Mouse (Mus musculus) central nervous system, embryonic 11.5 days (tissue): Measurements from ENCODE around the gene Gm42742. TPM values are rescaled to one million over a fixed set of nuclear protein-coding genes. Genes with fewer than 3 reads are reported as not detected.

Experiments used
- polyA plus RNA-seq: library from polyadenylated mRNA; depleted of rRNA; stranded (reverse); fragments of >200 nt; gene quantifications from 2 replicates; pipeline ENCODE4 v1.2.3, GENCODE M21; 2012; rRNA removed

The Gm42742 gene
- 97.7 and 244 TPM in 2 replicates for polyA plus RNA-seq

GRCm38 (mm10) chr7:127020901-127021562, at the start of gene Gm42742, which contains the start of gene Prrt2:
Gm42742 (minus strand) TSS chr7:127021097.
Prrt2 (minus strand) TSS chr7:127021211.

GRCm38 (mm10) chr7:127041851-127042672, 21.2 kb upstream of the Gm42742 start, which contains the start of gene Kif22:
Kif22 (minus strand) TSS chr7:127042471.

GRCm38 (mm10) chr7:127026984-127027726, 6.3 kb upstream of the Gm42742 start, which contains the start of gene Maz:
Maz (minus strand) TSS chr7:127027037.

GRCm38 (mm10) chr7:127016971-127017949, 3.6 kb downstream of the Gm42742 start, which contains the start of gene Pagr1a:
Pagr1a (minus strand) TSS chr7:127017352.

GRCm38 (mm10) chr7:127016481-127016485, 4.6 kb downstream of the Gm42742 start, which contains the start of gene Pagr1b:
Pagr1b (minus strand) TSS chr7:127016484.

GRCm38 (mm10) chr7:127014320-127014719, 6.6 kb downstream of the Gm42742 start, which contains the start of gene Mvp:
Mvp (minus strand) TSS chr7:127014621.

GRCm38 (mm10) chr7:126975950-126976866, 44.7 kb downstream of the Gm42742 start, which contains the start of gene Cdiptos:
Cdiptos (minus strand) TSS chr7:126976098.

GRCm38 (mm10) chr7:126975893-126975949, 45.2 kb downstream of the Gm42742 start, which contains the start of gene Cdipt:
Cdipt (plus strand) TSS chr7:126975914.

Other genes with a start within 250 kb of the Gm42742 start
- 80.9 and 93.6 TPM in 2 replicates for gene Ypel3, start 244.1 kb downstream of the Gm42742 start, polyA plus RNA-seq
- gene Tbx6, start 239.6 kb downstream of the Gm42742 start, polyA plus RNA-seq: 1.1 and 1.5 TPM in 2 replicates
- 268 and 290 TPM in 2 replicates for gene Ppp4c, start 228.6 kb downstream of the Gm42742 start, polyA plus RNA-seq
- gene Fam57b, start 223.4 kb downstream of the Gm42742 start, polyA plus RNA-seq: 23.7 and 32.0 TPM in 2 replicates
- gene 4930451I11Rik, start 189.5 kb downstream of the Gm42742 start, polyA plus RNA-seq: not detected in 2 replicates
- 4.1 and 5.6 TPM in 2 replicates for gene Doc2a, start 173.7 kb downstream of the Gm42742 start, polyA plus RNA-seq
- 186 and 304 TPM in 2 replicates for gene Hirip3, start 159.1 kb downstream of the Gm42742 start, polyA plus RNA-seq
- gene Ino80e, start 158.7 kb downstream of the Gm42742 start, polyA plus RNA-seq: 63.3 and 64.6 TPM in 2 replicates
- 102 and 154 TPM in 2 replicates for gene Taok2, start 136.4 kb downstream of the Gm42742 start, polyA plus RNA-seq
- 23.2 and 23.4 TPM in 2 replicates for gene Tmem219, start 98.2 kb downstream of the Gm42742 start, polyA plus RNA-seq
- 26.0 and 28.2 TPM in 2 replicates for gene Kctd13, start 92.2 kb downstream of the Gm42742 start, polyA plus RNA-seq
- gene Asphd1, start 71.5 kb downstream of the Gm42742 start, polyA plus RNA-seq: 2.8 and 7.1 TPM in 2 replicates
- gene Sez6l2, start 70.5 kb downstream of the Gm42742 start, polyA plus RNA-seq: 14.5 and 15.0 TPM in 2 replicates
- gene Cdipt, start 45.2 kb downstream of the Gm42742 start, polyA plus RNA-seq: 72.5 and 93.7 TPM in 2 replicates
- 0.78 and 0.83 TPM in 2 replicates for gene Cdiptos, start 45.0 kb downstream of the Gm42742 start, polyA plus RNA-seq
- gene Mvp, start 6.5 kb downstream of the Gm42742 start, polyA plus RNA-seq: 4.1 and 6.1 TPM in 2 replicates
- 0.20 and 0.56 TPM in 2 replicates for gene Pagr1b, start 4.6 kb downstream of the Gm42742 start, polyA plus RNA-seq
- 5.7 and 15.9 TPM in 2 replicates for gene Pagr1a, start 3.7 kb downstream of the Gm42742 start, polyA plus RNA-seq
- gene Prrt2, start 114 bp upstream of the Gm42742 start, polyA plus RNA-seq: 4.3 and 19.0 TPM in 2 replicates
- 298 and 328 TPM in 2 replicates for gene Maz, start 5.9 kb upstream of the Gm42742 start, polyA plus RNA-seq
- gene Kif22, start 21.4 kb upstream of the Gm42742 start, polyA plus RNA-seq: 99.9 and 158 TPM in 2 replicates
- 0.22 TPM in 1 of 2 replicates, not detected in the other for gene Zg16, start 66.2 kb upstream of the Gm42742 start, polyA plus RNA-seq
- gene AI467606, start 70.3 kb upstream of the Gm42742 start, polyA plus RNA-seq: 1.0 and 1.3 TPM in 2 replicates
- gene Qprt, start 101.1 kb upstream of the Gm42742 start, polyA plus RNA-seq: 4.3 and 7.2 TPM in 2 replicates
- gene Spn, start 116.7 kb upstream of the Gm42742 start, polyA plus RNA-seq: 0.93 and 1.4 TPM in 2 replicates
- 152 and 184 TPM in 2 replicates for gene Cd2bp2, start 175.0 kb upstream of the Gm42742 start, polyA plus RNA-seq
- 50.6 and 52.5 TPM in 2 replicates for gene Tbc1d10b, start 187.4 kb upstream of the Gm42742 start, polyA plus RNA-seq
- 12.1 and 97.1 TPM in 2 replicates for gene Mylpf, start 187.8 kb upstream of the Gm42742 start, polyA plus RNA-seq
- 33.8 and 38.9 TPM in 2 replicates for gene Zfp553, start 212.0 kb upstream of the Gm42742 start, polyA plus RNA-seq
- 35.5 and 61.6 TPM in 2 replicates for gene Sept1, start 212.0 kb upstream of the Gm42742 start, polyA plus RNA-seq
- gene Zfp771, start 223.2 kb upstream of the Gm42742 start, polyA plus RNA-seq: 66.0 and 76.1 TPM in 2 replicates
- gene Dctpp1, start 239.6 kb upstream of the Gm42742 start, polyA plus RNA-seq: 125 and 147 TPM in 2 replicates